Mouse (Mus musculus): ENCODE results near the gene Rab27a.

DNA sequence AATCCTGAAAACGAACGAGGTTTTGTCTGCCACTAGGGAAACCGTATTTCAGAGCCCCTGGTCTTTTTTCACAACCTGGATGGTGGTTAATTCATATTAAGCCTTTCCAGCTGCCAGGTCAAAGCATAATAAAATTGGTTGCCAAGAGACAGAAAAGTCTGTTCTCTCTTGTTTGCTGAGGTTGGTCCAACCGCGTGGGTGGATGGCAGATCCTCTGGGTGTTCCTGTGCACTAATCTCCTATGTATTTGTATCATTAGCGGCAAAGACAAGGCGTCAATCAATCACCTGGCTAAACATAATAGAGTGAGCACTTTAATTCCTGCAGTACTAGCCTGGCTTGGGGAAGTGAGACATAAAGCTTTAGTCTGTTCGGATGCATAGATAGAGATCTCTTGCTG lies 6.0 kb downstream of the Rab27a start:
- no peak for TF ChIP-seq CTCF (IDR thresholded peaks at IDR 0.05; ENCODE audit: insufficient read depth, low read length)
- TF ChIP-seq POLR2A (IDR thresholded peaks at IDR 0.05; ENCODE audit: borderline replicate concordance, extremely low read depth, low read depth, low read length) = no peak
